Comparison of ENCODE assay signal across 7 mouse cellular contexts in genomic region chr6:135444661-135445060, GRCm38 (mm10).
A peak's percentile ranks its signal among the peaks of the same experiment; 100 is the strongest.
DNase-seq lines count a peak whose midpoint lies in the region; ATAC-seq lines count a peak whose summit lies in the region.

No protein-coding gene starts in this region.

- no peaks in the 10 kb centered on the region for H3K36me3 ChIP-seq in intestine, embryonic 15.5 days
- no peaks in the 10 kb centered on the region for H3K36me3 ChIP-seq in midbrain, embryonic 10.5 days

- H3K9ac ChIP-seq in intestine, embryonic 15.5 days = no peak overlapping the region

- H3K4me3 ChIP-seq in intestine, embryonic 15.5 days (replicated peaks) = no peak overlapping the region
- H3K4me3 ChIP-seq in midbrain, embryonic 10.5 days = peak overlapping the region; percentile 33

- peak overlapping the region; percentile 39 for H3K4me2 ChIP-seq in intestine, embryonic 15.5 days (replicated peaks)

- H3K9me3 ChIP-seq in intestine, embryonic 15.5 days = no peaks in the 10 kb centered on the region
- H3K9me3 ChIP-seq in midbrain, embryonic 10.5 days (replicated peaks) = no peaks in the 10 kb centered on the region

- 4% methylated on average over 11 of the region's 11 CpGs for WGBS in intestine, embryonic 15.5 days
- 7% methylated on average over 11 of the region's 11 CpGs for WGBS in midbrain, embryonic 10.5 days

- 0 out of 2 replicates have a peak, but pooled peaks cover 4% of the 10 kb centered on the region for H3K4me1 ChIP-seq in intestine, embryonic 15.5 days (replicated peaks)
- peaks cover 16% of the 10 kb centered on the region for H3K4me1 ChIP-seq in midbrain, embryonic 10.5 days

- intact Hi-C loops in gastrocnemius, postnatal 36 days (cut with DNase I) = loop anchor here (1.0 to 5.0 kb wide), 2 partner anchors 198 to 384 kb away; no protein-coding TSS in a partner anchor
- intact Hi-C loops in left cerebral cortex, postnatal 14 days (cut with DNase I) = loop anchor here (2.0 to 10.0 kb wide), 4 partner anchors 198 to 910 kb away; partner anchors contain the start of gene Grin2b

- peak overlapping the region; percentile 11 for H3K27ac ChIP-seq in intestine, embryonic 15.5 days
- H3K27ac ChIP-seq in midbrain, embryonic 10.5 days (replicated peaks) = peak overlapping the region; percentile 63

- peak; percentile 83 to 87 for DNase-seq in adrenal gland, adult 18-20 months (ENCODE audit: low spot score in 2 of 2)
- DNase-seq in embryo, embryonic 11 days = peak; percentile 89
- peak; percentile 73 to 82 for DNase-seq in gastrocnemius, postnatal 36 days
- DNase-seq in left cerebral cortex, postnatal 14 days (ENCODE audit: low spot score in 2 of 2) = peak; percentile 93
- DNase-seq in midbrain, embryonic 10.5 days (ENCODE audit: low spot score) = peak; percentile 82
- DNase-seq in skeletal muscle tissue, adult 2 months (ENCODE audit: low read depth, low spot score) = peak; percentile 61

- peak; percentile 93 for ATAC-seq in intestine, embryonic 15.5 days

- no peaks in the 10 kb centered on the region for H3K27me3 ChIP-seq in intestine, embryonic 15.5 days (replicated peaks)
- peaks cover 8% of the 10 kb centered on the region; the same call in 1 of the 2 replicates for H3K27me3 ChIP-seq in midbrain, embryonic 10.5 days (ENCODE audit: low read depth, poor library complexity, severe bottlenecking)
